Mouse (Mus musculus) embryonic fibroblast, embryonic 13.5 days (primary cell): ENCODE results near the gene Zfp277.

Experiments used
- CTCF ChIP-seq: IDR thresholded peaks from 2 replicates; pipeline ENCODE4 v1.5.1; 2011; ENCODE audit warnings: mild to moderate bottlenecking, control low read depth, low read length, moderate library complexity, borderline replicate concordance; ENCODE audit not compliant: insufficient read depth
- POLR2A ChIP-seq: IDR thresholded peaks from 2 replicates; pipeline ENCODE4 v1.6.1; 2011; ENCODE audit warnings: low read depth, mild to moderate bottlenecking, control low read depth, low read length, moderate library complexity

GRCm38 (mm10) chr12:40324819-40325218 is 120.9 kb downstream of the Zfp277 start:
- no peak for TF ChIP-seq CTCF
- TF ChIP-seq POLR2A = no peak
